ENCODE assay signal across 9 mouse cellular contexts in the genomic region with DNA sequence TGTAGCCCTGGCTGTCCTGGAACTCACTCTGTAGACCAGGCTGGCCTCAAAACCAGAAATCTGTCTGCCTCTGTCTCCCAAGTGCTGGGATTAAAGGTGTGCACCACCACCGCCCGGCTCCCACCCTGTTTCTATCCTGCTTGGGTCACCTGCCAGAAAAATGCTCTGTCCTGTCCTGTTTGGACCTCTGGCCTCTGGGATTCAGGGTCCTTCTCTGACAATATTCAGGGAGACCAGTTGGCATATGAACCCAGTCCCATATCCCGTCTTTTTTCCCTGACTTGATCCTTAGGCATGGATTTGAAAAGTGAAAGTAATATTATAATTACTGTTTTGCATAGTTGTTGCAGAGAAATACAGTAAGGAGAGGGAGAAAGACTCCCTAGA. TPM values are rescaled to one million over a fixed set of nuclear protein-coding genes. Genes with fewer than 3 reads are reported as not detected.
DNase-seq lines count a peak whose midpoint lies in the region; ATAC-seq and TF ChIP-seq lines count a peak whose summit lies in the region.
"Had no signal": no experiment of that assay in that cellular context is flagged by ENCODE, and none has a peak within 500 bp of the region (broad histone marks: within the 10 kb centered on the region; RNA-seq: fewer than 3 reads in every experiment).

No protein-coding gene starts in this region.

- no peaks in the 10 kb centered on the region for H3K27me3 ChIP-seq in heart, embryonic 16.5 days (ENCODE audit: control insufficient read depth, insufficient read depth, low read length)
- no peaks in the 10 kb centered on the region for H3K27me3 ChIP-seq in C2C12 (ENCODE audit: control insufficient read depth, insufficient read depth, insufficient read length)
- H3K27me3 ChIP-seq in limb, embryonic 15.5 days, result no peaks in the 10 kb centered on the region; the same call in 1 of the 2 replicates

- no peak overlapping the region for H3K27ac ChIP-seq in heart, embryonic 16.5 days (ENCODE audit: low read length)
- no peak overlapping the region for H3K27ac ChIP-seq in limb, embryonic 15.5 days
- H3K27ac ChIP-seq: midbrain, embryonic 12.5 days had no signal

- H3K36me3 ChIP-seq in heart, embryonic 16.5 days (ENCODE audit: control insufficient read depth, insufficient read depth), result peaks cover 13% of the 10 kb centered on the region; the same call in 1 of the 2 replicates
- H3K36me3 ChIP-seq in C2C12 (ENCODE audit: control insufficient read depth, insufficient read depth), result peaks cover 24% of the 10 kb centered on the region
- peaks cover 33% of the 10 kb centered on the region for H3K36me3 ChIP-seq in limb, embryonic 15.5 days

- no peak for ATAC-seq in heart, embryonic 16.5 days (replicated peaks; ENCODE audit: extremely low read depth, insufficient read depth, low FRiP score)
- ATAC-seq in limb, embryonic 15.5 days (ENCODE audit: insufficient number of reproducible peaks, low FRiP score, low TSS enrichment, low read depth), result no peak
- no peak for ATAC-seq in megakaryocyte progenitor cell, adult 5-6 weeks (replicated peaks; ENCODE audit: poor library complexity)

- H3K4me2 ChIP-seq in heart, embryonic 16.5 days (ENCODE audit: low read depth, low read length), result peak overlapping the region; percentile 31
- H3K4me2 ChIP-seq in limb, embryonic 15.5 days, result 0 out of 2 replicates have a peak overlapping the region, but pooled peaks have one; percentile 17

- 87% methylated on average over 3 of the region's 3 CpGs for WGBS in heart, embryonic 16.5 days
- 74% methylated on average over 3 of the region's 3 CpGs for WGBS in limb, embryonic 15.5 days

- intact Hi-C loops in heart, postnatal 14 days (cut with DNase I), result loop anchor here (2.0 kb wide), 2 partner anchors 21 to 123 kb away; no protein-coding TSS in a partner anchor

- peak overlapping the region; percentile 52 for H3ac ChIP-seq in C2C12 (ENCODE audit: control insufficient read depth, insufficient read length, low read depth)

- no peaks in the 10 kb centered on the region for H3K9me3 ChIP-seq in heart, embryonic 16.5 days (replicated peaks; ENCODE audit: control insufficient read depth, low read length)
- H3K9me3 ChIP-seq in limb, embryonic 15.5 days, result no peaks in the 10 kb centered on the region
- H3K9me3 ChIP-seq: midbrain, embryonic 12.5 days had no signal

- H3K79me2 ChIP-seq in C2C12 (ENCODE audit: control insufficient read depth, insufficient read depth), result peaks cover 8% of the 10 kb centered on the region

- DNase-seq in adrenal gland, adult (ENCODE audit: inconsistent age in 2 of 2, low spot score in 1 of 2), result peak; percentile 27 to 61
- no peak for DNase-seq in adrenal gland, adult 18-20 months (ENCODE audit: low spot score in 2 of 2)
- DNase-seq in heart, postnatal 14 days, result no peak
- DNase-seq in testis, postnatal 14 days (ENCODE audit: low spot score), result no peak

- no peaks in the 10 kb centered on the region for H3K79me3 ChIP-seq in C2C12 (ENCODE audit: low read depth)

- peaks cover 32% of the 10 kb centered on the region for H3K4me1 ChIP-seq in heart, embryonic 16.5 days (ENCODE audit: control insufficient read depth, insufficient read depth, low read length)
- peaks cover 38% of the 10 kb centered on the region for H3K4me1 ChIP-seq in limb, embryonic 15.5 days

- peak overlapping the region; percentile 18 for H3K4me3 ChIP-seq in heart, embryonic 16.5 days (ENCODE audit: low read length)
- peak overlapping the region; percentile 3 for H3K4me3 ChIP-seq in C2C12 (ENCODE audit: insufficient read depth, poor library complexity, severe bottlenecking)
- H3K4me3 ChIP-seq in limb, embryonic 15.5 days, result no peak overlapping the region

- peak overlapping the region; percentile 15 for H3K9ac ChIP-seq in heart, embryonic 16.5 days (ENCODE audit: low read length)
- H3K9ac ChIP-seq in limb, embryonic 15.5 days, result peak overlapping the region; percentile 23; the same call in 1 of the 2 replicates
- H3K9ac ChIP-seq: midbrain, embryonic 12.5 days had no signal

- TF ChIP-seq CTCF in C2C12 (IDR thresholded peaks at IDR 0.05; ENCODE audit: control insufficient read depth, insufficient read depth, insufficient read length), result no peak

TF ChIP-seq in C2C12, 6 proteins besides CTCF, POLR2A, EP300 and RAD21:
- TF ChIP-seq MAX (IDR thresholded peaks at IDR 0.05), result no peak
- no peak for TF ChIP-seq CEBPB (IDR thresholded peaks at IDR 0.05; ENCODE audit: low read depth)
- TF ChIP-seq MYOD1 (IDR thresholded peaks at IDR 0.05; ENCODE audit: control insufficient read depth, insufficient read length, low read depth), result no peak
- no peak for TF ChIP-seq USF1 (IDR thresholded peaks at IDR 0.05; ENCODE audit: low read depth)
- TF ChIP-seq MYOG (IDR thresholded peaks at IDR 0.05; ENCODE audit: control insufficient read depth, extremely low read depth, insufficient read length), result no peak
- TF ChIP-seq FOSL1 (IDR thresholded peaks at IDR 0.05; ENCODE audit: insufficient read depth, low read length, poor library complexity, severe bottlenecking), result no peak
TF ChIP-seq in C2C12: peak in this region for 0.

RNA-seq across cellular contexts. Expression of a gene that starts 1.6 kb away (rescaled TPM):
- 100 to 1,000 TPM; 156 to 181 TPM for total RNA-seq in adrenal gland, adult 18-20 months (2021)
- polyA plus RNA-seq in heart, embryonic 16.5 days (2015; fragmentation: Nextera tagmentation; extraction: Ambion mirVana), result 215 and 234 TPM in 2 replicates
- 100 to 1,000 TPM; 130 to 136 TPM for total RNA-seq in heart, postnatal 14 days (2021)
- 79.1 TPM for polyA plus RNA-seq in C2C12 (2012; fragmentation: generic; extraction: Trizol)
- polyA plus RNA-seq in limb, embryonic 15.5 days (2015; fragmentation: Nextera tagmentation; extraction: Ambion mirVana), result 192 and 215 TPM in 2 replicates
- total RNA-seq in megakaryocyte progenitor cell, adult 5-6 weeks (2015), result 119 and 136 TPM in 2 replicates
- 44.0 and 45.4 TPM in 2 replicates for total RNA-seq in megakaryocyte progenitor cell, adult 5-6 weeks (2017)

RNA-seq across cellular contexts. Expression of a gene that starts 15.8 kb away (rescaled TPM):
- total RNA-seq in adrenal gland, adult 18-20 months (2021), result 1 to 10 TPM; 3.4 to 3.5 TPM
- 3.0 and 3.9 TPM in 2 replicates for polyA plus RNA-seq in heart, embryonic 16.5 days (2015; fragmentation: Nextera tagmentation; extraction: Ambion mirVana)
- total RNA-seq in heart, postnatal 14 days (2021), result 10 to 100 TPM; 10.5 to 11.4 TPM
- polyA plus RNA-seq in C2C12 (2012; fragmentation: generic; extraction: Trizol), result 6.3 TPM
- polyA plus RNA-seq in limb, embryonic 15.5 days (2015; fragmentation: Nextera tagmentation; extraction: Ambion mirVana), result 4.9 and 5.7 TPM in 2 replicates
- 0.05 and 0.07 TPM in 2 replicates for total RNA-seq in megakaryocyte progenitor cell, adult 5-6 weeks (2015)
- 0.04 and 0.24 TPM in 2 replicates for total RNA-seq in megakaryocyte progenitor cell, adult 5-6 weeks (2017)

RNA-seq across cellular contexts. Expression of a gene that starts 24.0 kb away (rescaled TPM):
- total RNA-seq in adrenal gland, adult 18-20 months (2021), result 100 to 1,000 TPM; 461 to 466 TPM
- polyA plus RNA-seq in heart, embryonic 16.5 days (2015; fragmentation: Nextera tagmentation; extraction: Ambion mirVana), result 308 and 331 TPM in 2 replicates
- 100 to 1,000 TPM; 163 to 176 TPM for total RNA-seq in heart, postnatal 14 days (2021)
- polyA plus RNA-seq in C2C12 (2012; fragmentation: generic; extraction: Trizol), result 174 TPM
- 184 and 195 TPM in 2 replicates for polyA plus RNA-seq in limb, embryonic 15.5 days (2015; fragmentation: Nextera tagmentation; extraction: Ambion mirVana)
- total RNA-seq in megakaryocyte progenitor cell, adult 5-6 weeks (2015), result 95.5 and 124 TPM in 2 replicates
- total RNA-seq in megakaryocyte progenitor cell, adult 5-6 weeks (2017), result 48.7 and 52.7 TPM in 2 replicates

RNA-seq across cellular contexts. Expression of a gene that starts 38.2 kb away (rescaled TPM):
- total RNA-seq in adrenal gland, adult 18-20 months (2021), result 1 to 10 TPM; 3.4 to 3.6 TPM
- polyA plus RNA-seq in heart, embryonic 16.5 days (2015; fragmentation: Nextera tagmentation; extraction: Ambion mirVana), result 6.5 and 6.6 TPM in 2 replicates
- 1 to 10 TPM; 3.1 to 3.3 TPM for total RNA-seq in heart, postnatal 14 days (2021)
- polyA plus RNA-seq in C2C12 (2012; fragmentation: generic; extraction: Trizol), result 1.3 TPM
- polyA plus RNA-seq in limb, embryonic 15.5 days (2015; fragmentation: Nextera tagmentation; extraction: Ambion mirVana), result 6.6 and 6.9 TPM in 2 replicates
- total RNA-seq in megakaryocyte progenitor cell, adult 5-6 weeks (2015), result 5.3 and 6.4 TPM in 2 replicates
- total RNA-seq in megakaryocyte progenitor cell, adult 5-6 weeks (2017), result 14.2 and 22.3 TPM in 2 replicates

RNA-seq across cellular contexts. Expression of a gene that starts 38.5 kb away (rescaled TPM):
- 10 to 100 TPM; 40.0 to 45.9 TPM for total RNA-seq in adrenal gland, adult 18-20 months (2021)
- 0.72 and 1.3 TPM in 2 replicates for polyA plus RNA-seq in heart, embryonic 16.5 days (2015; fragmentation: Nextera tagmentation; extraction: Ambion mirVana)
- under 1 TPM in 1 of 2 experiments, not detected in 1; 0.29 TPM for total RNA-seq in heart, postnatal 14 days (2021)
- 2.2 TPM for polyA plus RNA-seq in C2C12 (2012; fragmentation: generic; extraction: Trizol)
- polyA plus RNA-seq in limb, embryonic 15.5 days (2015; fragmentation: Nextera tagmentation; extraction: Ambion mirVana), result 1.2 and 1.6 TPM in 2 replicates
- total RNA-seq in megakaryocyte progenitor cell, adult 5-6 weeks (2015), result not detected in 2 replicates
- not detected in 2 replicates for total RNA-seq in megakaryocyte progenitor cell, adult 5-6 weeks (2017)

Comparison
In these comparisons a context has a peak if more than half of its experiments do, and no peak if none do; other contexts are left out.
1. DNase-seq: peak in adrenal gland, adult (2 of 2); none in adrenal gland, adult 18-20 months (0 of 2), heart, postnatal 14 days (0 of 2) and testis, postnatal 14 days (single experiment).